Mouse (Mus musculus) liver, adult 2 months (tissue): Measurements from ENCODE around the gene Dmrtc2.

Experiments used
- CTCF ChIP-seq: fragments of 200-500 bp; IDR thresholded peaks from 2 replicates; pipeline ENCODE4 v1.5.1; 2011; ENCODE audit warnings: low read depth, low read length, control low read depth
- POLR2A ChIP-seq: fragments of 200-500 bp; IDR thresholded peaks from 2 replicates; pipeline ENCODE4 v1.6.1; 2011; ENCODE audit warnings: low read length, control low read depth; ENCODE audit not compliant: insufficient read depth; ENCODE audit errors: extremely low read depth

- no peak for TF ChIP-seq CTCF
- TF ChIP-seq POLR2A: no peak
These were observed 31.3 kb downstream of the Dmrtc2 start for GRCm38 (mm10) chr7:24901114-24901513.
